Mouse (Mus musculus): ENCODE measurements around the gene Klb. TPM values are rescaled to one million over a fixed set of nuclear protein-coding genes. Genes with fewer than 3 reads are reported as not detected.

Gene Klb
- polyA plus RNA-seq, 1 experiment from 2014 or later = 1.9 TPM

DNA sequence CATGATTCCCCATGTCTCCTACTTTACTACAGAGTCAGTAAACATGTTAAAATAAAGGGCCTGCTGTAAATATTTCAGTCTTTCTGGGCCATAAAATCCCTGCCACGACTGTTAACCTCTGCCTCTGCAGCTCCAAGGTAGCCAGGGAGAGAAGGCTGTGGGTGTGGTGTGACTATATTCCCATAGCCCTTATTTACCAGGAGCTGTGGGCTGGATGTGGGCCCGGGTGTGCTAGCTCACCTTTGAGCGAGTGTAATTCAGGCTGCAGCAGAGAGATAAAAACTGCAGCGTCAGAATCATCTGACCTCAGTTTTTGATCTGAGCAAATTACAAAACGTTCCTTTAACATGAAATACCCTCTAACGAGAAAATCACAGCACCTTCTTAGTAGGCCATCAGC is 72.7 kb downstream of the Klb start:
- Histone ChIP-seq H3K27ac (no peak overlapping the region), H3K9ac (no peak overlapping the region), H3K9me3 (no peaks in the 10 kb centered on the region), H3K27me3 (replicated peaks) (no peaks in the 10 kb centered on the region), H3K4me2 (no peak overlapping the region), H3K36me3 (peaks cover 29% of the 10 kb centered on the region; the same call in 1 of the 2 replicates), H3K4me1 (peaks cover 8% of the 10 kb centered on the region; the same call in 1 of the 2 replicates), H3K4me3 (replicated peaks) (no peak overlapping the region)
- WGBS = 68% methylated on average over 6 of the region's 6 CpGs
- no peak for ATAC-seq (ENCODE audit: insufficient read depth, low FRiP score, low read depth)

GRCm38 (mm10) chr5:65422803-65423202 is 74.7 kb downstream of the Klb start:
- Histone ChIP-seq H3K36me3 (peaks cover 24% of the 10 kb centered on the region; the same call in 1 of the 2 replicates), H3K9ac (no peak overlapping the region), H3K4me1 (0 out of 2 replicates have a peak, but pooled peaks cover 2% of the 10 kb centered on the region), H3K4me2 (no peak overlapping the region), H3K4me3 (replicated peaks) (no peak overlapping the region), H3K27ac (no peak overlapping the region), H3K9me3 (no peaks in the 10 kb centered on the region), H3K27me3 (replicated peaks) (no peaks in the 10 kb centered on the region)
- ATAC-seq (ENCODE audit: insufficient read depth, low FRiP score, low read depth) = no peak
- 95% methylated on average over 8 of the region's 8 CpGs for WGBS

DNA sequence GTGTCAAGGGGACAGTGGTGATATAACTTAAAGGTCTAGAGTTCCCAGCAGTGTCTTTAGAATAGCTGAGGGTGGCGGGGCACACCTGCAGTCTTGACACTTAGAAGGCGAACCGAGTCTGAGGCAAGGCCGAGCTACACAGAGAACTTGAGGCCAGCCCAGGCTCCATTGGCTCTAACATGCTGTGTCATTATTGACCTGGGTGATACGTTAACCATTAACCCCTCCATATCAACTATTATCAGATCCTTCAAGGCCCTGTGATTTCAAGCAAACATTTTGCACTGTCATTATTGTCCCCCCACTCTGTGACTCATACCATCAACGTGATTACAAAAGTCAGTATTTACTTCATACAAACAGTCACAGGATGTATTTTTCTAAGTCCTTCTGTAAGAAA is 76.1 kb downstream of the Klb start:
- Histone ChIP-seq H3K4me3 (replicated peaks) (no peak overlapping the region), H3K9ac (no peak overlapping the region), H3K27ac (peak overlapping the region; percentile 40; the same call in 1 of the 2 replicates), H3K4me1 (0 out of 2 replicates have a peak, but pooled peaks cover 2% of the 10 kb centered on the region), H3K27me3 (replicated peaks) (no peaks in the 10 kb centered on the region), H3K4me2 (no peak overlapping the region), H3K9me3 (no peaks in the 10 kb centered on the region), H3K36me3 (peaks cover 19% of the 10 kb centered on the region; the same call in 1 of the 2 replicates)
- WGBS = 70% methylated on average over 6 of the region's 6 CpGs
- peak; percentile 88 for ATAC-seq (ENCODE audit: insufficient read depth, low FRiP score, low read depth)

GRCm38 (mm10) chr5:65425251-65425650 is 77.1 kb downstream of the Klb start:
- peak; percentile 38; the same call in 1 of the 2 replicates for ATAC-seq (ENCODE audit: insufficient read depth, low FRiP score, low read depth)
- 67% methylated on average over 5 of the region's 5 CpGs for WGBS
- H3K4me2 ChIP-seq = no peak overlapping the region
- H3K9ac ChIP-seq = no peak overlapping the region
- 0 out of 2 replicates have a peak, but pooled peaks cover 2% of the 10 kb centered on the region for H3K4me1 ChIP-seq
- H3K9me3 ChIP-seq = no peaks in the 10 kb centered on the region
- no peak overlapping the region for H3K27ac ChIP-seq
- H3K36me3 ChIP-seq = peaks cover 19% of the 10 kb centered on the region; the same call in 1 of the 2 replicates
- H3K4me3 ChIP-seq (replicated peaks) = no peak overlapping the region
- H3K27me3 ChIP-seq (replicated peaks) = no peaks in the 10 kb centered on the region

DNA sequence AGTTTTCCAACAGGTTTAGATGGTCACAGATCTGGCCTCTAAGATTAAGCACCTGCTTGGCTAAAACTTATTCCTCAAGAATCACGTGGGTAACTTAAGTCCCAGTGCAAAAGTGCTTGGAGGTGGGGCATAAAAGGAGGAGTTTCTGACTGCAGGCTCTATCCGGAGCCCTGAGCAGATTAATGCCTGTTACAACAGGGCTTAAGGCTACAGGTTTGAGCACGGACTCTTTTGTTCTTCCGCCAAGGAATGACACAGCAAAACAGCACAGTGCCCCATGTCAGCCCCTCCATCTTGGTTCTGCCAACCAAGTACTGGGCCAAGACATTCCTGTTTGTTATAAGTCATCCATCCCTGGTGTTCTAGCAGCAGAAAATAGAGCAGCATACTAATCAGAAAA is 80.2 kb downstream of the Klb start:
- peak overlapping the region; percentile 49; the same call in 1 of the 2 replicates for H3K27ac ChIP-seq
- no peaks in the 10 kb centered on the region for H3K9me3 ChIP-seq
- no peak overlapping the region for H3K4me3 ChIP-seq (replicated peaks)
- H3K27me3 ChIP-seq (replicated peaks) = no peaks in the 10 kb centered on the region
- H3K36me3 ChIP-seq = peaks cover 7% of the 10 kb centered on the region; the same call in 1 of the 2 replicates
- ATAC-seq (ENCODE audit: insufficient read depth, low FRiP score, low read depth) = no peak
- H3K4me2 ChIP-seq = no peak overlapping the region
- WGBS = 44% methylated on average over 4 of the region's 4 CpGs
- no peak overlapping the region for H3K9ac ChIP-seq
- H3K4me1 ChIP-seq = 0 out of 2 replicates have a peak, but pooled peaks cover 2% of the 10 kb centered on the region

- Histone ChIP-seq H3K9me3 (no peaks in the 10 kb centered on the region), H3K27me3 (replicated peaks) (no peaks in the 10 kb centered on the region), H3K27ac (no peak overlapping the region), H3K36me3 (peaks cover 3% of the 10 kb centered on the region; the same call in 1 of the 2 replicates), H3K4me3 (replicated peaks) (no peak overlapping the region), H3K4me2 (no peak overlapping the region), H3K4me1 (no peaks in the 10 kb centered on the region), H3K9ac (no peak overlapping the region)
- WGBS = 73% methylated on average over 5 of the region's 5 CpGs
- ATAC-seq (ENCODE audit: insufficient read depth, low FRiP score, low read depth) = no peak
Measured at GRCm38 (mm10) chr5:65429441-65429840, 81.3 kb downstream of the Klb start.

Other genes with a start within 250 kb of the Klb start
- gene Klhl5, start 240.8 kb upstream of the Klb start, polyA plus RNA-seq (2015; fragmentation: Nextera tagmentation; extraction: Ambion mirVana) = 14.3 and 15.4 TPM in 2 replicates
- gene Wdr19, start 148.6 kb upstream of the Klb start, polyA plus RNA-seq (2015; fragmentation: Nextera tagmentation; extraction: Ambion mirVana) = 5.9 and 6.2 TPM in 2 replicates
- gene Rfc1, start 12.6 kb upstream of the Klb start, polyA plus RNA-seq (2015; fragmentation: Nextera tagmentation; extraction: Ambion mirVana) = 84.8 and 87.7 TPM in 2 replicates
- 990 and 1,013 TPM in 2 replicates for gene Rpl9, start 43.1 kb downstream of the Klb start, polyA plus RNA-seq (2015; fragmentation: Nextera tagmentation; extraction: Ambion mirVana)
- 58.4 and 61.5 TPM in 2 replicates for gene Lias, start 43.2 kb downstream of the Klb start, polyA plus RNA-seq (2015; fragmentation: Nextera tagmentation; extraction: Ambion mirVana)
- 152 and 165 TPM in 2 replicates for gene Ugdh, start 87.6 kb downstream of the Klb start, polyA plus RNA-seq (2015; fragmentation: Nextera tagmentation; extraction: Ambion mirVana)
- 1.8 TPM in 1 of 2 replicates, not detected in the other for gene Gm43552, start 144.5 kb downstream of the Klb start, polyA plus RNA-seq (2015; fragmentation: Nextera tagmentation; extraction: Ambion mirVana)
- 161 and 177 TPM in 2 replicates for gene Smim14, start 188.9 kb downstream of the Klb start, polyA plus RNA-seq (2015; fragmentation: Nextera tagmentation; extraction: Ambion mirVana)
- 174 and 176 TPM in 2 replicates for gene Ube2k, start 188.9 kb downstream of the Klb start, polyA plus RNA-seq (2015; fragmentation: Nextera tagmentation; extraction: Ambion mirVana)

All from stomach, embryonic 15.5 days (tissue).